Mouse (Mus musculus) neural tube, embryonic 11.5 days (tissue): ENCODE data around the gene Lpp. TPM values are rescaled to one million over a fixed set of nuclear protein-coding genes. Genes with fewer than 3 reads are reported as not detected.
"Not testable (repeated sequence)": the region's sequence is repeated elsewhere in the genome, so short reads cannot be mapped to it uniquely, and the experiment has no call there.

Experiments used
- ATAC-seq: fragments of 200-750 bp; cut with Nextera tagmentation; 2 replicates; pipeline ENCODE4 v1.8.0; 2017; ENCODE audit warnings: moderate number of reproducible peaks, mild to moderate bottlenecking, moderate TSS enrichment, moderate library complexity; ENCODE audit not compliant: insufficient read depth, low FRiP score, low TSS enrichment
- DNase-seq: peaks from one replicate; pipeline ENCODE4 v3.0.0-alpha.2; 2015; ENCODE audit warnings: low spot score
- H3K27ac ChIP-seq: fragments of 300-500 bp; sonication (generic); 2 replicates; pipeline ENCODE4 v1.5.1; 2014; ENCODE audit warnings: low read depth, mild to moderate bottlenecking, low read length
- H3K27me3 ChIP-seq: fragments of 300-500 bp; sonication (generic); 2 replicates; pipeline ENCODE4 v1.6.1; 2014; ENCODE audit warnings: mild to moderate bottlenecking, low read length, mixed read lengths; ENCODE audit not compliant: control insufficient read depth, insufficient read depth
- H3K36me3 ChIP-seq: fragments of 300-500 bp; sonication (generic); 2 replicates; pipeline ENCODE4 v1.6.1; 2014; ENCODE audit warnings: mild to moderate bottlenecking, low read length, moderate library complexity, mixed read lengths; ENCODE audit not compliant: control insufficient read depth, insufficient read depth
- H3K4me1 ChIP-seq: fragments of 300-500 bp; sonication (generic); 2 replicates; pipeline ENCODE4 v1.6.1; 2014; ENCODE audit warnings: low read length, mixed read lengths; ENCODE audit not compliant: control insufficient read depth, insufficient read depth
- H3K4me2 ChIP-seq: fragments of 300-500 bp; sonication (generic); 2 replicates; pipeline ENCODE4 v1.6.1; 2014; ENCODE audit warnings: low read depth, mild to moderate bottlenecking, moderate library complexity
- H3K4me3 ChIP-seq: fragments of 300-500 bp; sonication (generic); 2 replicates; pipeline ENCODE4 v1.5.1; 2014; ENCODE audit warnings: low read depth, low read length
- H3K9ac ChIP-seq: fragments of 300-500 bp; sonication (generic); 2 replicates; pipeline ENCODE4 v1.6.1; 2014; ENCODE audit warnings: mild to moderate bottlenecking, low read length
- H3K9me3 ChIP-seq: fragments of 300-500 bp; sonication (generic); 2 replicates; pipeline ENCODE4 v1.6.1; 2016; ENCODE audit warnings: low read length; ENCODE audit not compliant: control insufficient read depth
- WGBS: fragments of 180-500 bp; shearing (Covaris S2); extraction: QIAGEN DNeasy Blood & Tissue Kit; methylation state at CpG from one replicate; pipeline ENCODE4 v1.1.7; 2014; 5-methylcytosine and 5-hydroxymethylcytosine counted together
- polyA plus RNA-seq: library from polyadenylated mRNA; unstranded; fragments of >200 nt; fragmentation: Nextera tagmentation; extraction: Ambion mirVana; gene quantifications from 2 replicates; pipeline ENCODE4 v1.2.1, GENCODE M21; 2014

The Lpp gene
- polyA plus RNA-seq, 1 experiment from 2014 or later = 21.7 TPM

GRCm38 (mm10) chr16:25021743-25022359, 628.5 kb downstream of the Lpp start:
- H3K9ac ChIP-seq, H3K27me3 ChIP-seq, ATAC-seq, DNase-seq, H3K4me1 ChIP-seq, H3K9me3 ChIP-seq, H3K27ac ChIP-seq, H3K4me2 ChIP-seq, H3K36me3 ChIP-seq, H3K4me3 ChIP-seq: not testable (repeated sequence)
- WGBS = 73% methylated on average over 2 of the region's 2 CpGs

- no peak overlapping the region for H3K4me3 ChIP-seq
- H3K4me1 ChIP-seq = no peaks in the 10 kb centered on the region
- H3K27ac ChIP-seq = no peak overlapping the region
- H3K4me2 ChIP-seq = no peak overlapping the region
- H3K9me3 ChIP-seq = no peaks in the 10 kb centered on the region
- ATAC-seq (no peak), DNase-seq (no peak)
- H3K36me3 ChIP-seq = no peaks in the 10 kb centered on the region
- H3K9ac ChIP-seq = no peak overlapping the region
- no peaks in the 10 kb centered on the region for H3K27me3 ChIP-seq
- 92% methylated on average over 3 of the region's 3 CpGs for WGBS
Measured at GRCm38 (mm10) chr16:25024591-25024990, 631.3 kb downstream of the Lpp start.

DNA sequence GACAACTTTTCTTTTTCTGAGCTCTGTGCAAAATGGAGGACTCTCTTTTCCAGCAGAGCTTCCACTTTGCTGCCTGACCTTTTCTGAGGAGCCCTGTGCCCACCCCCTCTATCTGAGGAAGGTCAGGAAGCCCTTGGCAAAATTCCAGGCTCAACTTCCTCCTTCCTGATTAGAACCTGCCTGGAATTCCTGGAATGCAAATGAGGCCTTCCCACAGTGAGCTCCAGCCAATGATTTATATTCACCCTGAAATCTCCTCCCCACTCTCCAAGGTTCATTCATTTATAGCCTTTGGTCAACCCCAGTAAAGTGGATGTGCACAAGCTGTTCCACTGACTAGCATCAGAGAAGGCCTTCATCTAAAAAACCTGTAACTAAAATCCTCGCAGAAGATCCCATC, 632.9 kb downstream of the Lpp start:
- H3K9me3 ChIP-seq = no peaks in the 10 kb centered on the region
- no peak for ATAC-seq
- H3K4me1 ChIP-seq = no peaks in the 10 kb centered on the region
- no peak for DNase-seq
- no peak overlapping the region for H3K4me3 ChIP-seq
- H3K27me3 ChIP-seq = no peaks in the 10 kb centered on the region
- H3K27ac ChIP-seq = no peak overlapping the region
- H3K4me2 ChIP-seq = no peak overlapping the region
- no peaks in the 10 kb centered on the region for H3K36me3 ChIP-seq
- WGBS = 77% methylated on average over 1 of the region's 1 CpGs
- no peak overlapping the region for H3K9ac ChIP-seq

DNA sequence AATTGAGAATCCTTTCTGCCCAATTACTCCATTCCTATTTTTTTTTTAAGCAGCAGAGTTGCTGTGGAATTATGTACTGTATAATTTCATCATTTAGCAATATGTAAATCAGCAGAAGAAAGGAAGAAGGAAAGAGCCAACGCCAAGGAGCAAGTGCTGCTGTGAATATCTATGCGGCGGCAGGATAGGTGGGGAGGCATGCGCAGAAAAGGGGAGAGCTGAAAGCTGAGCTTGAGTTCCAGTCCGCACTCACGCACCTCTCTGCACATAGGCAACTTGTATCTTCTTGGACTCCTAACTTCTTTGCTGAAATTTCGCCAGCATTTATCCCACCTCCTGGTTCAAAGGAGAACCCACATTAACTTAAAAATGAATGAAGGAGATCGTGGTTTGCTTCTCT, 636.2 kb downstream of the Lpp start:
- H3K27me3 ChIP-seq = no peaks in the 10 kb centered on the region
- no peak overlapping the region for H3K27ac ChIP-seq
- H3K9me3 ChIP-seq = no peaks in the 10 kb centered on the region
- DNase-seq (no peak), ATAC-seq (no peak)
- H3K4me2 ChIP-seq = no peak overlapping the region
- H3K9ac ChIP-seq = no peak overlapping the region
- no peak overlapping the region for H3K4me3 ChIP-seq
- H3K36me3 ChIP-seq = no peaks in the 10 kb centered on the region
- no peaks in the 10 kb centered on the region for H3K4me1 ChIP-seq
- WGBS = 86% methylated on average over 8 of the region's 8 CpGs

DNA sequence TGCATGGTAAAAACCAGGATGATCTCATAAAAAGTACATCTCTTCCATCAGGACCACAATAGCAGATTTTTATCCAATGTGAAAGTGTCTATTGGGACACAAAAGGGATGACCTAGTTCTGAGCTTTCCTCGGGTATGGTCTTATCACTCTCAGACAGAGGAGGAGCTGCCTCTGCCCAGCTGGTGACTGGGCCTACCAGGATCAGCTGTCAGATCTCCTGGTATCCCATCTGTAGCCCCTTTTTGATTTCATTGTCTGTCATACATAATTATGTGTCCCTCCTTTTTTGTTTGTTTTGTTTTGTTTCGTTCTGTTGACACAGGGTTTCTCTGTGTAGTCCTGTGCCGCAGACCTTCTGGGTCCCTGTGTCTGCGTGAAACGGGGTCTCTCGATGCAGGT, 644.1 kb downstream of the Lpp start:
- no peak for ATAC-seq
- DNase-seq = no peak
- no peak overlapping the region for H3K4me2 ChIP-seq
- no peaks in the 10 kb centered on the region for H3K36me3 ChIP-seq
- H3K4me1 ChIP-seq = no peaks in the 10 kb centered on the region
- no peak overlapping the region for H3K27ac ChIP-seq
- H3K27me3 ChIP-seq = no peaks in the 10 kb centered on the region
- H3K4me3 ChIP-seq = no peak overlapping the region
- no peaks in the 10 kb centered on the region for H3K9me3 ChIP-seq
- WGBS = 89% methylated on average over 6 of the region's 6 CpGs
- no peak overlapping the region for H3K9ac ChIP-seq

- ATAC-seq (no peak), DNase-seq (no peak)
- Histone ChIP-seq H3K27ac (no peak overlapping the region), H3K9me3 (no peaks in the 10 kb centered on the region), H3K4me2 (no peak overlapping the region), H3K4me3 (no peak overlapping the region), H3K4me1 (no peaks in the 10 kb centered on the region), H3K36me3 (no peaks in the 10 kb centered on the region), H3K27me3 (no peaks in the 10 kb centered on the region), H3K9ac (no peak overlapping the region)
- WGBS = 92% methylated on average over 6 of the region's 6 CpGs
Measured at GRCm38 (mm10) chr16:25038529-25038928, 645.2 kb downstream of the Lpp start.

GRCm38 (mm10) chr16:25039904-25040303, 646.6 kb downstream of the Lpp start:
- ATAC-seq (no peak), DNase-seq (no peak)
- Histone ChIP-seq H3K4me3 (no peak overlapping the region), H3K4me1 (no peaks in the 10 kb centered on the region), H3K4me2 (no peak overlapping the region), H3K9ac (no peak overlapping the region), H3K36me3 (no peaks in the 10 kb centered on the region), H3K27me3 (no peaks in the 10 kb centered on the region), H3K9me3 (no peaks in the 10 kb centered on the region), H3K27ac (no peak overlapping the region)
- WGBS = 57% methylated on average over 10 of the region's 10 CpGs

DNA sequence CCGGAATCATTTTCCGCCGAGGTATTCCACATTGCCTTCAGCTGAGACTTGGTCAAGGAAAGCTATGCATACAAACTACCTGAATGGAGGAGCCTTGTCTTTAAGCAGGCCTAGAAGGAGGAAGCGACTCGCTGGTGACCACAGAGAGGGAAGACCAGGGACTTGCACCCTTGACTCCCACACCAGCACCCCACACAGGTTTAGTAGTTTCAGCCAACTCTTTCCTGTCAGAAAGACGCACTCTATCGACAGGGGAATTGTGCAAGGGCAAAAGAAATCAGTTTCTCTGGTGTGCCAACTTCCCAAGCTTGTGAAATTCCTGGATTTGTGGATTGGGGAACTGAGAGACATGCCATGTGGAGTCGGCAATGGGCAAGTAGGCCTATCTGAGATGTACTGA, 647.9 kb downstream of the Lpp start:
- DNase-seq (no peak), ATAC-seq (no peak)
- Histone ChIP-seq H3K9me3 (no peaks in the 10 kb centered on the region), H3K27ac (no peak overlapping the region), H3K4me2 (no peak overlapping the region), H3K4me3 (no peak overlapping the region), H3K36me3 (no peaks in the 10 kb centered on the region), H3K27me3 (no peaks in the 10 kb centered on the region), H3K9ac (no peak overlapping the region), H3K4me1 (no peaks in the 10 kb centered on the region)
- 96% methylated on average over 8 of the region's 8 CpGs for WGBS

DNA sequence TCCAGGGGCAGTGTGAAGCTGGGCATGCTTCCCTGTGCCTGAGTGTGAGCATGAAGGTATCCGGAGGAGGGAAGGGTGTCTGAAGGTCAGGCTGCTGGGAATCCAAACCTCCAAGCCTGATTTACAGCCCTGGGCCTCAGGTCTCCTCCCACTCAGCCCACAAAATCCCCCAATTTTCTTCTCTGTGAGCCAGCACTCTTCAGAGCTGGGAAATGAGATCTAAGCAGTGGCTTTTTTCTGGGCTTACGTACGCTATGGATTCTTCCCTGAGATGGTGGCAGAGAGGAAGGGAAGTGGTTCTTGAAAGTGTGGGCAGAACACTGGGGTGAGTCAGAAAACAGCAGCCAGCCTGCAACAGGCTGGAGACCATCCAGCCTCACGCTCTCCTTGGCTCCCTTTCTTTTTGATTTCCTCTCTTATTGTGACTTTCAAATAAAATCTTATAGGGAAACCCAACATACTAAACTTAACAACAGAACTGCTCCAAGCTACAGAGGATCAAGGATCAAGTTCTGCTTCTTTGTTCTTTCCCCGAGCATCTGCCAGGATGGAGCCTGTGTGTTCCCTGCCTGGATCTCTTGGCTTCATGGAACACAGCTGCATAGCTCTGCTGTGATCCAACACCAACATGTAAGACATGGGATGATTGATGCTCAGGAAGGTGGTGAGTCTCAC, 648.7 kb downstream of the Lpp start:
- Histone ChIP-seq H3K36me3 (no peaks in the 10 kb centered on the region), H3K9me3 (no peaks in the 10 kb centered on the region), H3K27me3 (no peaks in the 10 kb centered on the region), H3K9ac (no peak overlapping the region), H3K4me3 (no peak overlapping the region), H3K4me1 (no peaks in the 10 kb centered on the region), H3K4me2 (no peak overlapping the region), H3K27ac (no peak overlapping the region)
- ATAC-seq (no peak), DNase-seq (no peak)
- WGBS = 62% methylated on average over 5 of the region's 5 CpGs
